Mouse (Mus musculus) T-helper 2 cell (primary cell): ENCODE measurements around the gene Tppp.
"Not testable (repeated sequence)": the region's sequence is repeated elsewhere in the genome, so short reads cannot be mapped to it uniquely, and the experiment has no call there.

Source experiments
- in situ Hi-C: fragments of 300-600 bp; cut with MboI, MseI; formaldehyde crosslinking; loops from one replicate; pipeline ENCODE4 v1.15.1; 2025; ENCODE audit warnings: high pct_unique_total_duplicates

Gene Tppp

GRCm38 (mm10) chr13:74025151-74026081, 16.2 kb downstream of the Tppp start:
- in situ Hi-C loops: no loop called here

- in situ Hi-C loops: no loop called here
These were observed 17.0 kb downstream of the Tppp start for GRCm38 (mm10) chr13:74026215-74026614.

GRCm38 (mm10) chr13:74028116-74028515, 18.9 kb downstream of the Tppp start:
- in situ Hi-C loops: no loop called here

GRCm38 (mm10) chr13:74029013-74029412, 19.8 kb downstream of the Tppp start:
- in situ Hi-C loops: no loop called here

- in situ Hi-C loops: no loop called here
These were observed 21.5 kb downstream of the Tppp start for GRCm38 (mm10) chr13:74030691-74031090.

GRCm38 (mm10) chr13:74031133-74031532, 21.9 kb downstream of the Tppp start:
- in situ Hi-C loops: no loop called here

- in situ Hi-C loops: no loop called here
These were observed 25.5 kb downstream of the Tppp start for GRCm38 (mm10) chr13:74034756-74035155.

GRCm38 (mm10) chr13:74035776-74036175, 26.6 kb downstream of the Tppp start:
- in situ Hi-C loops: no loop called here

- in situ Hi-C loops: no loop called here
These were observed 30.7 kb downstream of the Tppp start for GRCm38 (mm10) chr13:74039926-74040325.

GRCm38 (mm10) chr13:74056194-74056593, 47.0 kb downstream of the Tppp start:
- in situ Hi-C loops: no loop called here

- in situ Hi-C loops: no loop called here
These were observed 48.9 kb downstream of the Tppp start for GRCm38 (mm10) chr13:74058081-74058480.

GRCm38 (mm10) chr13:74061613-74062377, 52.6 kb downstream of the Tppp start, which contains the start of gene Cep72:
Gene Cep72, minus strand, starts transcription at chr13:74062299.
- in situ Hi-C loops: no loop called here

GRCm38 (mm10) chr13:74062378-74063128, 53.3 kb downstream of the Tppp start:
- in situ Hi-C loops: no loop called here

- in situ Hi-C loops: no loop called here
These were observed 54.3 kb downstream of the Tppp start for GRCm38 (mm10) chr13:74063340-74064050.

GRCm38 (mm10) chr13:74066576-74066975, 57.4 kb downstream of the Tppp start:
- in situ Hi-C loops: no loop called here

GRCm38 (mm10) chr13:74071244-74071643, 62.0 kb downstream of the Tppp start:
- in situ Hi-C loops: not testable (repeated sequence)

GRCm38 (mm10) chr13:74071714-74072113, 62.5 kb downstream of the Tppp start:
- in situ Hi-C loops: no loop called here

GRCm38 (mm10) chr13:74073369-74073768, 64.2 kb downstream of the Tppp start:
- in situ Hi-C loops: no loop called here
